Mouse (Mus musculus) forebrain, embryonic 14.5 days (tissue): Measurements from ENCODE around the gene Rhobtb3. TPM values are rescaled to one million over a fixed set of nuclear protein-coding genes. Genes with fewer than 3 reads are reported as not detected.

Experiments used
- ATAC-seq: fragments of 200-750 bp; cut with Nextera tagmentation; 2 replicates; pipeline ENCODE4 v1.8.0; 2017; ENCODE audit warnings: mild to moderate bottlenecking, moderate library complexity
- DNase-seq: peaks from one replicate; pipeline ENCODE4 v3.0.0-alpha.2; 2015; ENCODE audit warnings: low spot score
- H3K27ac ChIP-seq: fragments of 300-500 bp; sonication (generic); 2 replicates; pipeline ENCODE4 v1.5.1; 2014; ENCODE audit warnings: low read depth, mild to moderate bottlenecking, control low read depth, low read length, moderate library complexity
- H3K27me3 ChIP-seq: fragments of 300-500 bp; sonication (generic); replicated peaks from 2 replicates; pipeline ENCODE4 v1.6.1; 2014; ENCODE audit warnings: low read length, control low read depth, mixed read lengths; ENCODE audit not compliant: control insufficient read depth, insufficient read depth
- H3K36me3 ChIP-seq: fragments of 300-500 bp; sonication (generic); 2 replicates; pipeline ENCODE4 v1.6.1; 2014; ENCODE audit warnings: low read length, control low read depth; ENCODE audit not compliant: control insufficient read depth, insufficient read depth
- H3K4me1 ChIP-seq: fragments of 300-500 bp; sonication (generic); 2 replicates; pipeline ENCODE4 v1.6.1; 2014; ENCODE audit warnings: antibody characterized with exemption, low read length, control low read depth; ENCODE audit not compliant: control insufficient read depth, insufficient read depth
- H3K4me2 ChIP-seq: fragments of 300-500 bp; sonication (generic); 2 replicates; pipeline ENCODE4 v1.6.1; 2014; ENCODE audit warnings: mild to moderate bottlenecking, control low read depth, low read length
- H3K4me3 ChIP-seq: fragments of 300-500 bp; sonication (generic); 2 replicates; pipeline ENCODE4 v1.5.1; 2014; ENCODE audit warnings: low read depth, low read length, control low read depth
- H3K9ac ChIP-seq: fragments of 300-500 bp; sonication (generic); 2 replicates; pipeline ENCODE4 v1.6.1; 2014; ENCODE audit warnings: mild to moderate bottlenecking, low read length, control low read depth, moderate library complexity
- H3K9me3 ChIP-seq: fragments of 300-500 bp; sonication (generic); replicated peaks from 2 replicates; pipeline ENCODE4 v1.6.1; 2016; ENCODE audit warnings: low read length, control low read depth, mixed read lengths; ENCODE audit not compliant: control insufficient read depth
- WGBS: fragments of 180-500 bp; shearing (Covaris S2); extraction: QIAGEN DNeasy Blood & Tissue Kit; methylation state at CpG from one replicate; pipeline ENCODE4 v1.1.7; 2014; 5-methylcytosine and 5-hydroxymethylcytosine counted together
- polyA plus RNA-seq: library from polyadenylated mRNA; unstranded; fragments of >200 nt; fragmentation: Nextera tagmentation; extraction: Ambion mirVana; gene quantifications from 2 replicates; pipeline ENCODE4 v1.2.1, GENCODE M21; 2014

Rhobtb3 gene
- polyA plus RNA-seq, 1 experiment from 2014 or later, result 40.2 TPM

- Histone ChIP-seq H3K36me3 (no peaks in the 10 kb centered on the region), H3K9me3 (no peaks in the 10 kb centered on the region), H3K27me3 (no peaks in the 10 kb centered on the region), H3K4me1 (peaks cover 9% of the 10 kb centered on the region; the same call in 1 of the 2 replicates), H3K4me2 (no peak overlapping the region), H3K27ac (no peak overlapping the region), H3K4me3 (no peak overlapping the region), H3K9ac (no peak overlapping the region)
- 67% methylated on average over 4 of the region's 4 CpGs for WGBS
- ATAC-seq, result no peak
- DNase-seq, result no peak
These were observed 98.1 kb downstream of the Rhobtb3 start for GRCm38 (mm10) chr13:75845519-75846166.

GRCm38 (mm10) chr13:75844833-75845518, 98.7 kb downstream of the Rhobtb3 start:
- peaks cover 12% of the 10 kb centered on the region; the same call in 1 of the 2 replicates for H3K4me1 ChIP-seq
- H3K27ac ChIP-seq, result no peak overlapping the region
- DNase-seq (no peak), ATAC-seq (no peak)
- no peak overlapping the region for H3K4me2 ChIP-seq
- no peak overlapping the region for H3K4me3 ChIP-seq
- no peaks in the 10 kb centered on the region for H3K36me3 ChIP-seq
- WGBS, result 93% methylated on average over 2 of the region's 2 CpGs
- H3K9me3 ChIP-seq, result no peaks in the 10 kb centered on the region
- no peaks in the 10 kb centered on the region for H3K27me3 ChIP-seq
- H3K9ac ChIP-seq, result no peak overlapping the region

GRCm38 (mm10) chr13:75843993-75844683, 99.6 kb downstream of the Rhobtb3 start:
- DNase-seq (no peak), ATAC-seq (no peak)
- H3K9ac ChIP-seq, result no peak overlapping the region
- H3K27ac ChIP-seq, result no peak overlapping the region
- H3K27me3 ChIP-seq, result no peaks in the 10 kb centered on the region
- no peak overlapping the region for H3K4me2 ChIP-seq
- no peaks in the 10 kb centered on the region for H3K9me3 ChIP-seq
- H3K4me3 ChIP-seq, result no peak overlapping the region
- H3K4me1 ChIP-seq, result peaks cover 12% of the 10 kb centered on the region; the same call in 1 of the 2 replicates
- H3K36me3 ChIP-seq, result no peaks in the 10 kb centered on the region
- WGBS, result 84% methylated on average over 8 of the region's 8 CpGs

- H3K27ac ChIP-seq, result no peak overlapping the region
- H3K9me3 ChIP-seq, result no peaks in the 10 kb centered on the region
- H3K4me1 ChIP-seq, result peaks cover 12% of the 10 kb centered on the region; the same call in 1 of the 2 replicates
- no peaks in the 10 kb centered on the region for H3K27me3 ChIP-seq
- no peak overlapping the region for H3K4me3 ChIP-seq
- no peaks in the 10 kb centered on the region for H3K36me3 ChIP-seq
- ATAC-seq (no peak), DNase-seq (no peak)
- H3K9ac ChIP-seq, result no peak overlapping the region
- H3K4me2 ChIP-seq, result no peak overlapping the region
- 92% methylated on average over 5 of the region's 5 CpGs for WGBS
These were observed 100.4 kb downstream of the Rhobtb3 start for GRCm38 (mm10) chr13:75843331-75843730.

GRCm38 (mm10) chr13:75841950-75842349, 101.8 kb downstream of the Rhobtb3 start:
- ATAC-seq, result no peak
- H3K9ac ChIP-seq, result no peak overlapping the region
- WGBS, result 70% methylated on average over 3 of the region's 3 CpGs

GRCm38 (mm10) chr13:75840752-75841285, 102.9 kb downstream of the Rhobtb3 start:
- Histone ChIP-seq H3K27me3 (no peaks in the 10 kb centered on the region), H3K4me1 (peaks cover 12% of the 10 kb centered on the region; the same call in 1 of the 2 replicates), H3K36me3 (no peaks in the 10 kb centered on the region), H3K27ac (0 out of 2 replicates have a peak overlapping the region, but pooled peaks have one; percentile 44), H3K9ac (peak overlapping the region; percentile 62), H3K4me2 (peak overlapping the region; percentile 62), H3K4me3 (peak overlapping the region; percentile 36), H3K9me3 (no peaks in the 10 kb centered on the region)
- WGBS, result 48% methylated on average over 6 of the region's 6 CpGs
- DNase-seq (peak; percentile 7), ATAC-seq (no peak)

More at GRCm38 (mm10) chr13:75841950-75842349, 101.8 kb downstream of the Rhobtb3 start:
- no peak overlapping the region for H3K4me3 ChIP-seq
- DNase-seq, result no peak
- H3K4me1 ChIP-seq, result peaks cover 12% of the 10 kb centered on the region; the same call in 1 of the 2 replicates
- no peak overlapping the region for H3K27ac ChIP-seq
- no peak overlapping the region; the same call in 1 of the 2 replicates for H3K4me2 ChIP-seq
- no peaks in the 10 kb centered on the region for H3K36me3 ChIP-seq
- no peaks in the 10 kb centered on the region for H3K27me3 ChIP-seq
- no peaks in the 10 kb centered on the region for H3K9me3 ChIP-seq

GRCm38 (mm10) chr13:75839719-75840481, 103.8 kb downstream of the Rhobtb3 start, which contains the start of gene Glrx:
Gene Glrx (plus strand): TSS chr13:75839868.
- no peaks in the 10 kb centered on the region for H3K36me3 ChIP-seq
- H3K9ac ChIP-seq, result peak within 1 kb of the TSS; percentile 62
- peak within 1 kb of the TSS; percentile 36 for H3K4me3 ChIP-seq
- DNase-seq (peak; percentile 88), ATAC-seq (peak; percentile 91)
- no peaks in the 10 kb centered on the region for H3K9me3 ChIP-seq
- peak within 1 kb of the TSS; percentile 44 for H3K27ac ChIP-seq
- 1% methylated on average over 12 of the region's 12 CpGs for WGBS
- H3K4me2 ChIP-seq, result peak within 1 kb of the TSS; percentile 62
- H3K4me1 ChIP-seq, result peaks cover 12% of the 10 kb centered on the region; the same call in 1 of the 2 replicates
- H3K27me3 ChIP-seq, result no peaks in the 10 kb centered on the region

GRCm38 (mm10) chr13:75838506-75838905, 105.2 kb downstream of the Rhobtb3 start:
- no peak overlapping the region for H3K9ac ChIP-seq
- DNase-seq, result no peak
- peaks cover 12% of the 10 kb centered on the region; the same call in 1 of the 2 replicates for H3K4me1 ChIP-seq
- no peak for ATAC-seq
- no peak overlapping the region for H3K4me3 ChIP-seq
- WGBS, result 96% methylated on average over 4 of the region's 4 CpGs
- no peaks in the 10 kb centered on the region for H3K9me3 ChIP-seq
- no peak overlapping the region for H3K27ac ChIP-seq
- H3K4me2 ChIP-seq, result no peak overlapping the region
- H3K27me3 ChIP-seq, result no peaks in the 10 kb centered on the region
- H3K36me3 ChIP-seq, result no peaks in the 10 kb centered on the region
